Mouse (Mus musculus): ENCODE data around the gene Irf8.

Gene Irf8

GRCm38 (mm10) chr8:120751226-120752081 is 15.3 kb downstream of the Irf8 start:
- no peak for DNase-seq

DNA sequence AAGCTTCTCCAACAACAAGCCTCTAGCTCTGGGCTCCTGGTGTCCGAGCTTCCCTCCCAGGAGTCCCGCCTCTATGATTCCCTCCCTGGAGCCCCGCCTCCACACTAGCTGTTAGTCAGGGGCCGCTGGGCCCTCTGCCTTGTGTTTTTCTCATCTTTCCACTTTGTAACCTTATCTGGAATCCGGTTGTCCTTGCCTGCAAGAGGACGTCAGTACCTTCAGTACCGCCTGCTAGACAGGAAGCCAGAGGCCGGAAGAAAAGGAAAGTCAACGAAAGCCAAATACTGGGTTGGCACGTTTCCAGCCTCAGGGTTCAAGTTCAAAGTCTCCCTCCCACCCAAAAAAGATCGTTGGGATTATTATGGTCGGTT is 15.9 kb downstream of the Irf8 start:
- peak; percentile 59 for DNase-seq

GRCm38 (mm10) chr8:120753476-120753875 is 17.3 kb downstream of the Irf8 start:
- no peak for DNase-seq

GRCm38 (mm10) chr8:120755306-120756297 is 19.4 kb downstream of the Irf8 start:
- no peak for DNase-seq

GRCm38 (mm10) chr8:120758005-120758404 is 21.8 kb downstream of the Irf8 start:
- no peak for DNase-seq

DNA sequence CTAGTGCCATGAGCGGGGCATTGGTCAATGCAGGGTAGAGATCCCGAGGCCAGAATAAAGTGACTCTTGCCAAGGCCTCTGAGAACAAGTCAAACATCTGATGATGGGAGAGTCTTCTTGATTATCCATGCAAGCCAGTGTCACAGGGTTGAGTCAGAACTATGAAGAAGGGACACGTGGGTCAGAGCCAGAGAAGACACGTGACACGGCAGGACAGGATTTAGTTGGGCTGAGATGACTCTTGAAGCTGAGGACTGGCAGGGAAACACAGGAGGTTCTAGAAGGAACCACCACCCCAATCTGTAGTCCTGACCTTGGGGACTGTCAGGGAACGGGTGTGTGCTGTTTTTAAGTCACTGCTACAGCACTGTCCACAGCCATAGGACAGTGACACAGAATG is 23.7 kb downstream of the Irf8 start:
- DNase-seq, result no peak

- no peak for DNase-seq
Observed at GRCm38 (mm10) chr8:120760341-120761215, 24.4 kb downstream of the Irf8 start.

GRCm38 (mm10) chr8:120763267-120763666 is 27.1 kb downstream of the Irf8 start:
- DNase-seq, result no peak

DNA sequence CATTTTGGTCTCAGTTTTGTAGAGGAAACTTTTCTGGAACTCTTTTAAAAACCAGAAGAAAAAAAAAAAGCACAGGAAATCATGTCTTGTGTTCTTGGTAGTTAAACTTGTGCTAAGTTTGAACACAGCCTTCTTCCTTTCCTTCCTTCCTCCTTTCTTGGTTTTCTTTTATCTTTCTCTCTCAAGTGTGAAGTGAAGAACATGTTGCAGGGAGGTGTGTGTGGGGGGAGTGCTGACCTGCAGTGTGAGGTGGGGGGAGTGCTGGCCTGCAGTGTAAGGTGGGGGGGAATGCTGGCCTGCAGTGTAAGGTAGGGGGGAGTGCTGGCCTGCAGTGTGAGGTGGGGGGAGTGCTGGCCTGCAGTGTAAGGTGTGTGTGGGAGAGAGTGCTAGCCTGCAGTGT is 28.5 kb downstream of the Irf8 start:
- no peak for DNase-seq

DNA sequence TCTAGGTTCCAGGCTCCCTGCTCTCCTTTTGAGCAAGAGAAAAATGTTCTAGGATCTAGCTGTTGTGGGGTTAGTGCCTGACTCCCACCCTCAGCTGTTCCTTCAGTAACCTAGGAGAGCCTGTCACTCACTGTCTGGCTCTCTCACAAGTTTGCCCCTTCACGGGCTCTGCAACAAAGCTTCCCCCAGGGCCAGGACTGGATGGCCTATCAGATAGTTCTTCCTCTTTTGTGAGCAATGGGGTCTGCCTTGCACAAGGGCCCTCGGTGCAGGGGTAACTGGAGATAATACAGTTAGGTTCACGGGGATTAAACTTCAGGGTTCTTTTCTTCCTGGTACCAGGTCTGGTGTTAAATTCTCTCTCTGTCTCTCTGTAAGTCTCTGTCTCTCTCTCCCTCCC is 30.5 kb downstream of the Irf8 start:
- DNase-seq, result no peak

GRCm38 (mm10) chr8:120768454-120769218 is 32.5 kb downstream of the Irf8 start:
- no peak for DNase-seq

DNA sequence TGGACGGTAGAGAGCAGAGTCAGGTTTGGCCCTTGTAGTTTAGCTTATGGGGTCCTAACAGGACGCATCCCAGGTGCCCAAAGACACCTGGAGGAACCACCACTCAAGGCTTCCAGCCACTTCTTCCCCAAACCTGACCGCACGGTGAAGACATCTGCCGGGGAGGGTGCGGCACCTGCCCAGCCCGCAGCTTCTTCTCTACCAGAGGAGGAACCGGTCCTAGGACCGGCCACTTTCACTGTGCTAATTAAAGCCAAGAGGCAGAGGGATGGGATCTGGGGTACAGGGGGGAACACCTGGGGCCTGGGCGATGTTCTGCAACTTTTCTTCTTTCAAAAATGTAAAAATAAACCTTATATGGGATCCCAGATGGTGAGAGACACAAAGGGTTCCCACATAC is 41.0 kb downstream of the Irf8 start:
- DNase-seq, result no peak

- DNase-seq, result no peak
Observed at GRCm38 (mm10) chr8:120777732-120778131, 41.6 kb downstream of the Irf8 start.

DNA sequence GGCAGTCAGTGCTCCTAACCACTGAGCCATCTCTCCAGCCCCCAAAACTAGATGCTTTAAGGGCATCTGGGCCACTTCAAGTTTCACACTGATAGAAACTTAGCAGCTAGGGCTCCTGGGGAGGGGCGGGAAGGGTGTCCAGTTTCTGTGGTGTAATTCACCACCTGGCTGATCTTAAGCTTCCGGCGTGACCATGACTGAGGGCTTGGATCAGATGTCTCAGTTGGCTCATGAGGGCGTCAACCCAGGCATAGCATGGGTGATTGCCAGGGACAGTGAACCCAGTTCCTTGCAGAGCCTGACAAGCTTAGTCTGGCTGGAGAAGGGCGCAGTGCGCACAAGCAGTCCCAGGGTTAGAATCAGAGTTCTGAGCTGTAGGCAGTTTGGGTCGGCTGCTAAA is 42.9 kb downstream of the Irf8 start:
- DNase-seq, result no peak

- DNase-seq, result no peak
Observed at GRCm38 (mm10) chr8:120783781-120784180, 47.6 kb downstream of the Irf8 start.

DNA sequence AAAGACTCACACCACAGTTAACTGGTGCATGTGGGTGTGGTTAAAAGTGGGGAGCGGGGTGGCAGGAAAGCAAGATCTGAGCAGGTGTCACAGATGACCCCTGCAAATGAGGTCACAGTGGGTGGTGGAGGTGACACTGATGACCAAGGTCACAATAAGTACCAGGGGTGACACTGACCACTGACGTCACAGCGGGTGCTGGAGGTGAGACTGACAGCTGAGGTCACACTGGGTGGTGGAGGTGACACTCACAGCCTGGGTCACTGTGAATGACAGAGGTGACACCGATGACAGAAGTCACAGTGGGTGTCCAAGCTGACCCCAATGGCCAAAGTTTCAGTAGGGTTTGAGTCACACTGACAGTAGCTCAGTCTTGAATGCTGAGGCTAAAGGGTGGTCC is 50.6 kb downstream of the Irf8 start:
- DNase-seq, result no peak

- DNase-seq, result no peak
Observed at GRCm38 (mm10) chr8:120787631-120788030, 51.5 kb downstream of the Irf8 start.

GRCm38 (mm10) chr8:120792710-120793109 is 56.6 kb downstream of the Irf8 start:
- DNase-seq, result peak; percentile 44

DNA sequence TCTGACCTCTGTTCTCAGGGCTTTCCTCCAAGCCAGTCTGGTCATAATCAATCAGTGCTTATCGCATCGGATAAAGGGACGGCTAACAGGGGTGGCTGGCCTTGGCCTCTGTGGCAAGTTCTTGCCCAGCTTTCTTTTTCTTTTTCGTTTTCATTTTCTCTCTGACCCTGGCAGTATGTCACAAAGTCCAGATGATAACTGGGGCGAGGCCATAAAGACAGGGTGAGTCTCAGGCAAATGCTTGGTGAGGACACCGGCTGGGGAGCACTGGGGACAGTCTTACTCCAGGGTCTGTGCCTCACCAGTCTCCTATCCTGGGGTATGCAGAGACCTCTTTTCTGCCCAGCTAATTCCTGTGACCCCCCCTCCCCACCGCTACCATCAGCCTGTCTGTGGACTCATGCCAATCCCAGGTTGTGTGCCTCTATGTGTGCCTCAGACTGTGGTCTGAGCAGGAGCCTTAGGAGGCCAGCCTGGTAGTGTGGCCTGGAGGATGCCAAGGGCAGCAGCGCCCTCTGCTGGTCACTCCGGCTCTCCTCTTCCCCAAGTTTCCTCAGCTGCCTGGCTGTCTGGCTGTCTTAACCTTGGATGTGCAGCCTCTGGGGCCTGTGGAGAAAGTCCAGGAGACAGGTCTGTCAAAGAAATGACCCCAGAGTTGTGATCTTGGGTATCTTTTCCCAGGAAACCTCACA is 59.9 kb downstream of the Irf8 start:
- peak; percentile 78 for DNase-seq

DNA sequence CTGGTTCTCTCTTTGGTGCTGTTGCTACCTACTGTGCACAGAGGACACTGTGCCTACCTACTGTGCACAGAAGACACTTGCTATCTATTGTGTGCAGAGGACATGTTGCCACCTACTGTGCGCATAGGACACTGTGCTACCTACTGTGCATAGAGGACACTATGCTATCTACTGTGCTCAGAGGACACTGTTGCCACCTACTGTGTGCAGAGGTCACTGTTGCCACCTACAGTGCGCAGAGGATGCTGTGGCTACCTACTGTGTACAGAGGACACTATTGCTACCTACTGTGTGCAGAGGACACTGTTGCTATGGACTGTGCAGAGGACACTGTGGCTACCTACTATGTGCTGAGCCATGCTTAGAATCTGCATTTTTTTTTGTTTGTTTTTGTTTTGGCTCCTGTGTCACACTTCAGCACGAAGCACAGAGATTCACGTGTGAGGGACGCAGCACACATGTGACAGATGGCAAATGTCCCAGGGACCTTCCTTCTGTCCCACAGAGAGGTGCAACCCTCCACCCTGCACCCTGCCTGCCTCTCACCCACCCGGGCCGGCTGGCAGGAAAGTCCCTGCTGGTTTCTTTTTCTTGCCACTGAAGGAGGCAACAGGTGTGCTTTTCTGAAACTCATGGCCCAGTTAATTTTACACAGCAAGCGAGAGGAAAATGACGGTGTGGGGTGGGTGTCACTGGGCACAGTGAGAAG is 61.0 kb downstream of the Irf8 start:
- DNase-seq, result no peak

Measured in liver (tissue).